Mouse (Mus musculus): ENCODE results near the gene Svep1. TPM values are rescaled to one million over a fixed set of nuclear protein-coding genes. Genes with fewer than 3 reads are reported as not detected.

Svep1 gene
- polyA plus RNA-seq, 1 experiment: 0.73 TPM

- H3K27me3 ChIP-seq (ENCODE audit: control insufficient read depth, insufficient read depth, insufficient read length): no peaks in the 10 kb centered on the region
- H3K36me3 ChIP-seq (ENCODE audit: control insufficient read depth, insufficient read depth): no peaks in the 10 kb centered on the region
- no peaks in the 10 kb centered on the region for H3K79me2 ChIP-seq (ENCODE audit: control insufficient read depth, insufficient read depth)
- TF ChIP-seq MAX (IDR thresholded peaks at IDR 0.05) (no peak), USF1 (IDR thresholded peaks at IDR 0.05; ENCODE audit: low read depth) (no peak), MYOD1 (IDR thresholded peaks at IDR 0.05; ENCODE audit: control insufficient read depth, insufficient read length, low read depth) (no peak), CEBPB (IDR thresholded peaks at IDR 0.05; ENCODE audit: low read depth) (no peak), CTCF (IDR thresholded peaks at IDR 0.05; ENCODE audit: control insufficient read depth, insufficient read depth, insufficient read length) (no peak), FOSL1 (IDR thresholded peaks at IDR 0.05; ENCODE audit: insufficient read depth, low read length, poor library complexity, severe bottlenecking) (no peak), MYOG (IDR thresholded peaks at IDR 0.05; ENCODE audit: control insufficient read depth, extremely low read depth, insufficient read length) (no peak)
- no peak overlapping the region for H3K4me3 ChIP-seq (ENCODE audit: insufficient read depth, poor library complexity, severe bottlenecking)
- no peak overlapping the region for H3ac ChIP-seq (ENCODE audit: control insufficient read depth, insufficient read length, low read depth)
- H3K79me3 ChIP-seq (ENCODE audit: low read depth): no peaks in the 10 kb centered on the region
Observed at GRCm38 (mm10) chr4:58109793-58110192, 96.9 kb downstream of the Svep1 start.

- no peak overlapping the region for H3ac ChIP-seq (ENCODE audit: control insufficient read depth, insufficient read length, low read depth)
- no peaks in the 10 kb centered on the region for H3K79me3 ChIP-seq (ENCODE audit: low read depth)
- no peaks in the 10 kb centered on the region for H3K27me3 ChIP-seq (ENCODE audit: control insufficient read depth, insufficient read depth, insufficient read length)
- H3K36me3 ChIP-seq (ENCODE audit: control insufficient read depth, insufficient read depth): no peaks in the 10 kb centered on the region
- TF ChIP-seq FOSL1 (IDR thresholded peaks at IDR 0.05; ENCODE audit: insufficient read depth, low read length, poor library complexity, severe bottlenecking) (no peak), CEBPB (IDR thresholded peaks at IDR 0.05; ENCODE audit: low read depth) (no peak), MAX (IDR thresholded peaks at IDR 0.05) (no peak), USF1 (IDR thresholded peaks at IDR 0.05; ENCODE audit: low read depth) (no peak), MYOD1 (IDR thresholded peaks at IDR 0.05; ENCODE audit: control insufficient read depth, insufficient read length, low read depth) (no peak), MYOG (IDR thresholded peaks at IDR 0.05; ENCODE audit: control insufficient read depth, extremely low read depth, insufficient read length) (no peak), CTCF (IDR thresholded peaks at IDR 0.05; ENCODE audit: control insufficient read depth, insufficient read depth, insufficient read length) (no peak)
- no peaks in the 10 kb centered on the region for H3K79me2 ChIP-seq (ENCODE audit: control insufficient read depth, insufficient read depth)
- H3K4me3 ChIP-seq (ENCODE audit: insufficient read depth, poor library complexity, severe bottlenecking): no peak overlapping the region
Observed at GRCm38 (mm10) chr4:58108364-58108763, 98.3 kb downstream of the Svep1 start.

- Histone ChIP-seq H3K36me3 (ENCODE audit: control insufficient read depth, insufficient read depth) (no peaks in the 10 kb centered on the region), H3ac (ENCODE audit: control insufficient read depth, insufficient read length, low read depth) (no peak overlapping the region), H3K79me3 (ENCODE audit: low read depth) (no peaks in the 10 kb centered on the region), H3K4me3 (ENCODE audit: insufficient read depth, poor library complexity, severe bottlenecking) (no peak overlapping the region), H3K27me3 (ENCODE audit: control insufficient read depth, insufficient read depth, insufficient read length) (no peaks in the 10 kb centered on the region), H3K79me2 (ENCODE audit: control insufficient read depth, insufficient read depth) (no peaks in the 10 kb centered on the region)
- TF ChIP-seq MYOG (IDR thresholded peaks at IDR 0.05; ENCODE audit: control insufficient read depth, extremely low read depth, insufficient read length) (no peak), FOSL1 (IDR thresholded peaks at IDR 0.05; ENCODE audit: insufficient read depth, low read length, poor library complexity, severe bottlenecking) (no peak), USF1 (IDR thresholded peaks at IDR 0.05; ENCODE audit: low read depth) (no peak), CEBPB (IDR thresholded peaks at IDR 0.05; ENCODE audit: low read depth) (peak; percentile 29), MYOD1 (IDR thresholded peaks at IDR 0.05; ENCODE audit: control insufficient read depth, insufficient read length, low read depth) (peak; percentile 2)
Observed at GRCm38 (mm10) chr4:58097732-58098131, 108.9 kb downstream of the Svep1 start.

GRCm38 (mm10) chr4:58086738-58087137, 119.9 kb downstream of the Svep1 start:
- H3K4me3 ChIP-seq (ENCODE audit: insufficient read depth, poor library complexity, severe bottlenecking): no peak overlapping the region
- H3ac ChIP-seq (ENCODE audit: control insufficient read depth, insufficient read length, low read depth): no peak overlapping the region
- TF ChIP-seq CTCF (IDR thresholded peaks at IDR 0.05; ENCODE audit: control insufficient read depth, insufficient read depth, insufficient read length) (no peak), MYOD1 (IDR thresholded peaks at IDR 0.05; ENCODE audit: control insufficient read depth, insufficient read length, low read depth) (no peak), USF1 (IDR thresholded peaks at IDR 0.05; ENCODE audit: low read depth) (no peak), MYOG (IDR thresholded peaks at IDR 0.05; ENCODE audit: control insufficient read depth, extremely low read depth, insufficient read length) (no peak), CEBPB (IDR thresholded peaks at IDR 0.05; ENCODE audit: low read depth) (no peak), MAX (IDR thresholded peaks at IDR 0.05) (no peak), FOSL1 (IDR thresholded peaks at IDR 0.05; ENCODE audit: insufficient read depth, low read length, poor library complexity, severe bottlenecking) (no peak)
- no peaks in the 10 kb centered on the region for H3K36me3 ChIP-seq (ENCODE audit: control insufficient read depth, insufficient read depth)
- H3K79me3 ChIP-seq (ENCODE audit: low read depth): no peaks in the 10 kb centered on the region
- H3K27me3 ChIP-seq (ENCODE audit: control insufficient read depth, insufficient read depth, insufficient read length): no peaks in the 10 kb centered on the region
- no peaks in the 10 kb centered on the region for H3K79me2 ChIP-seq (ENCODE audit: control insufficient read depth, insufficient read depth)

GRCm38 (mm10) chr4:58086151-58086550, 120.5 kb downstream of the Svep1 start:
- Histone ChIP-seq H3K4me3 (ENCODE audit: insufficient read depth, poor library complexity, severe bottlenecking) (no peak overlapping the region), H3K27me3 (ENCODE audit: control insufficient read depth, insufficient read depth, insufficient read length) (no peaks in the 10 kb centered on the region), H3K36me3 (ENCODE audit: control insufficient read depth, insufficient read depth) (no peaks in the 10 kb centered on the region), H3ac (ENCODE audit: control insufficient read depth, insufficient read length, low read depth) (no peak overlapping the region), H3K79me2 (ENCODE audit: control insufficient read depth, insufficient read depth) (no peaks in the 10 kb centered on the region), H3K79me3 (ENCODE audit: low read depth) (no peaks in the 10 kb centered on the region)
- TF ChIP-seq MYOD1 (IDR thresholded peaks at IDR 0.05; ENCODE audit: control insufficient read depth, insufficient read length, low read depth): no peak
- TF ChIP-seq CEBPB (IDR thresholded peaks at IDR 0.05; ENCODE audit: low read depth): no peak
- TF ChIP-seq MYOG (IDR thresholded peaks at IDR 0.05; ENCODE audit: control insufficient read depth, extremely low read depth, insufficient read length): no peak
- TF ChIP-seq USF1 (IDR thresholded peaks at IDR 0.05; ENCODE audit: low read depth): no peak
- TF ChIP-seq MAX (IDR thresholded peaks at IDR 0.05): no peak
- TF ChIP-seq FOSL1 (IDR thresholded peaks at IDR 0.05; ENCODE audit: insufficient read depth, low read length, poor library complexity, severe bottlenecking): no peak
- TF ChIP-seq CTCF (IDR thresholded peaks at IDR 0.05; ENCODE audit: control insufficient read depth, insufficient read depth, insufficient read length): no peak

GRCm38 (mm10) chr4:58085340-58085739, 121.3 kb downstream of the Svep1 start:
- H3K79me2 ChIP-seq (ENCODE audit: control insufficient read depth, insufficient read depth): no peaks in the 10 kb centered on the region
- no peak overlapping the region for H3ac ChIP-seq (ENCODE audit: control insufficient read depth, insufficient read length, low read depth)
- TF ChIP-seq MYOD1 (IDR thresholded peaks at IDR 0.05; ENCODE audit: control insufficient read depth, insufficient read length, low read depth) (no peak), CTCF (IDR thresholded peaks at IDR 0.05; ENCODE audit: control insufficient read depth, insufficient read depth, insufficient read length) (no peak), MAX (IDR thresholded peaks at IDR 0.05) (no peak), FOSL1 (IDR thresholded peaks at IDR 0.05; ENCODE audit: insufficient read depth, low read length, poor library complexity, severe bottlenecking) (no peak), USF1 (IDR thresholded peaks at IDR 0.05; ENCODE audit: low read depth) (no peak), CEBPB (IDR thresholded peaks at IDR 0.05; ENCODE audit: low read depth) (no peak), MYOG (IDR thresholded peaks at IDR 0.05; ENCODE audit: control insufficient read depth, extremely low read depth, insufficient read length) (no peak)
- H3K36me3 ChIP-seq (ENCODE audit: control insufficient read depth, insufficient read depth): no peaks in the 10 kb centered on the region
- H3K79me3 ChIP-seq (ENCODE audit: low read depth): no peaks in the 10 kb centered on the region
- no peaks in the 10 kb centered on the region for H3K27me3 ChIP-seq (ENCODE audit: control insufficient read depth, insufficient read depth, insufficient read length)
- H3K4me3 ChIP-seq (ENCODE audit: insufficient read depth, poor library complexity, severe bottlenecking): no peak overlapping the region
